Mouse (Mus musculus) lung, adult 18-20 months (tissue): ENCODE data around the gene Epop.

Experiments used
- DNase-seq, 2 experiments: peaks; one replicate each; pipeline ENCODE4 v3.0.0; 2022; ENCODE audit warnings: mixed read lengths in 2 of 2

The Epop gene

DNA sequence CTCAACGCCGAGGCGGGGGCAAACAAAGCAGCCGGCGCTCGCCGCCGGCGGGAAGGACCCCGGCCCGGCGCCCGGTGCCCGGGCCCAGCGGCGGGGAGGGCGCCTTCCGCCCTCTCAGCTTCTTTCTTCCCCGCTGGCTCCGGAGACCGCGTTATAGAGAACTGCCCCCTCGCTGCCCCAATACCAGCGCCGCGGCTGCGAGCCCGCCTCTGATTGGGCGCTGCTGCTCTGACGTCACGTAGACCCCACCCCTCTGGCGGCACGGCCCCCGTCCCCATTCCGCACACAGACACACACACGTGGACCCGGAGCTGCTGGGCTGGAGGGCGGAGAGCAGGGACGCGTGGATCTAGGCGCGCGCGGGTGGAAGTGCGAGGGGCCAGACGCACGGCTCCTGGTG, at the start of gene Epop:
Gene Epop, minus strand, starts transcription at position 127 of the 400 bp plus-strand sequence.
- DNase-seq, result peak; percentile 90 to 92

DNA sequence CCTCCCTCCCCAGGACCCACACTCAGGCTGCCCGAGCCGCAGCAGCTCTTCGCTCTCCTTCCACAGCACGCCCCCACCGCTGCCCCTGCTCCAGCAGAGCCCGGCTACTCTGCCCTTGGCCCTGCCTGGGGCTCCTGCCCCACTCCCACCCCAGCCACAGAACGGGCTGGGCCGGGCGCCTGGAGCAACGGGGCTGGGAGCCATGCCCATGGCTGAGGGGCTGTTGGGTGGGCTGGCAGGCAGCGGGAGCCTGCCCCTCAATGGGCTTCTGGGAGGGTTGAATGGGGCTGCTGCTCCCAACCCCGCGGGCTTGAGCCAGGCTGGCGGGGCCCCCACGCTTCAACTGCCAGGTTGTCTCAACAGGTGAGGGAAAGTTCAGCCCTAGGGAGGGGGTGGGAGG, 48.8 kb upstream of the Epop start:
- no peak for DNase-seq

DNA sequence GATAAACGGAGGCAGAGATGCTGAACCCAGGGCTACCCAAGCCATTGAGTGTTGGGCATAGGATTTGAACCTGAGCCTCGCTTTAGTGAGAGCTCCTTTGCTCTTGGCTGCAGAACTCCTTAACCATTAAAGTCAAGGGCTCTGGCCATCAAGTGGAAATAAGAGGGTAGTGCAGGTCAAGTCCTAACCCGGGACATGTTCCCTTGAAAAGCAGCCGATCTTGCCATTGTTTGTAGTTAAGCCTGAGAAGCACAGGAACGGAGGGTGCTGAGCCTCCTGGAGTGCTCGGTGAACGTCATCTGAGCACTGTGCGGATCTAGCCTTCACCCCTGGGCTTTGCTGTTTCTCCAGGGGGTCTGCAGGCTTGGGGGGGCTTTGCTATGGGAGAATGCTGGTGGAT, 48.3 kb upstream of the Epop start:
- DNase-seq, result peak; percentile 33 to 57

DNA sequence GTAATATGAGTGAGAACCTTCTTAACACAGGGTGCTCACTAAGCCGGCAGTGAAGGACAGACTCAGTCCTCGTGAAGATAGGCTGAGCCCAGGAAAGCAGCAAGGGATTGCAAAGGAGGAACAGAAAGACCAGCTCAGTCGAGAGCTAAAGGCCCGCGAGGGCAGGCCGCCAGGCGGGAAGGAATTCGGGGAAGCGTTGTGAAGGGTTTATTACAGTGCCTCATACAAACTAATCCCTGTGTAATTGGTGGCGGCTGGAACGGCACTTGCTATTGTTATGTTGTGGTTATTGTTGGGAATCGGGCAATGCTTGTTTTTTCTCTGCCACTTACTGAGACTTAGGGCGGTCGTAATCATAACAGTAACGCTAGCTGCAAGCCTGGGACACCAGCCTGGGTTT, 47.9 kb upstream of the Epop start:
- DNase-seq, result peak in 1 of 2 experiments; percentile 22

DNA sequence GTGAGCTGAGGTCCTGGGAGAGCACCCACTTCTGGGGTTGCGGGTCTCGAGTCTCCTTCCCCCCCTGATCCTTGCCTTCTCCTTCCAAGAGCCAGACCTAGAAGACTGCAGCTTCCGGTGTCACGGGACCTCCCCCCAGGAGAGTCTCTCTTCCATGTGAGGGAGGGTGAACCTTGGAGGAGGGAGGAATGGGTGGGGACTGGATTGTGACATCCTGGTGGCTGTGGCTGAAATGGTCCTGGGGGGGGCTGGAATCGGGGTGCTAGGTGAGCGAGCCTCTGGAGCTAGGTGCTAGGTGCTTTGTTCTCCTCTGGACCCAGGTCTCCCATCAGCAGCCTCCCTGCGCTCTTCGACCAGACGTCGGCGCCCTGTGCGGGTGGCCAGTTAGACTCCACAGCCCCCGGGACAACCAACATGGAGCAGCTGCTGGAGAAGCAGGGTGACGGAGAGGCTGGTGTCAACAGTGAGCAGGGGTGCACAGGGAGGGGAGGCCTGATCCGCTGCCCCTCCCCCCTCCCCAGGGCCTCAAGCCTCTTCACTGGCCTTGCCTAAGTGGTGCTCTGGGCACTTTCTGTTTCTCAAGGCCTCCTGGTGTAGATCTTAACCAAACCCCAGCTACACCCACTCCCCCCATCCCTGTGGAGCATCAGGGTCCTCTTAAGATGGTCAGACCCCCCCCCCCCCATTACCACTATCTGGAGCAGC, 46.7 kb upstream of the Epop start:
- DNase-seq, result peak; percentile 50 to 68

DNA sequence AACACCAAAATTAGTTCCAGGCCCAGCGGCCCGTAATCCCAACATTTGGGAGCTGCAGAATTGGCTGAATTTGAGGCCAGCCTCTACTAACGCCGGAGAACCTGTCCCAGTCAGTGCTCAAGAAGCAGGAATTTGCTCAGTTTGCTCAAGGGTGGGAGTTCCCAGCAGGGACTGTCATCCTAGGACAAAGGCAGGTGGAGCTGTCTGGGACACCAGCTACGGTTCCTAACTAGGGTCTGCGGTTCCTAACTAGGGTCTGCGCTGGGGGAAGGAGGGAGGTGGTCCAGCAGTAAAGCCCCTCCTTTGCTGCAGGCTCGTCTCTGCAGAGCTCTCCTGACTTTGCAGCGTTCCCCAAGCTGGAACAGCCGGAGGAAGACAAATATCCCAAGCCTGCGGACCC, 43.6 kb upstream of the Epop start:
- no peak for DNase-seq

DNA sequence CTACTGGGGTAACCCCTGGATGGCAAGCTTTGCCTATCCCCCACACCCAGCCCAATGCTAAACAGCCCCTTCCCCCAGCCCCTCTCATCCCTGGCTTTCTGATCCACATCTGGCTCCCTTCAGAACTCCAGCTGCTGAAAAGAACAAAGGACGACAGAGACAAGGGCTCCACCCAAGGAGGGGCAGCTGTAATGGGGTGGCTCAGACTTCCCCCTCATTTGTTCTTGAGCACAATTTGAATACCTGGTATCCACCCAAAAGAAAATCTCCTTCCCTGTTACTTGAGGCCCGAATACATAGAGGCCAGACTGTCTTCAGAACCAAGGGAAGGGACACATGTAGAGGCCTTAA, 41.6 kb upstream of the Epop start:
- DNase-seq, result no peak

DNA sequence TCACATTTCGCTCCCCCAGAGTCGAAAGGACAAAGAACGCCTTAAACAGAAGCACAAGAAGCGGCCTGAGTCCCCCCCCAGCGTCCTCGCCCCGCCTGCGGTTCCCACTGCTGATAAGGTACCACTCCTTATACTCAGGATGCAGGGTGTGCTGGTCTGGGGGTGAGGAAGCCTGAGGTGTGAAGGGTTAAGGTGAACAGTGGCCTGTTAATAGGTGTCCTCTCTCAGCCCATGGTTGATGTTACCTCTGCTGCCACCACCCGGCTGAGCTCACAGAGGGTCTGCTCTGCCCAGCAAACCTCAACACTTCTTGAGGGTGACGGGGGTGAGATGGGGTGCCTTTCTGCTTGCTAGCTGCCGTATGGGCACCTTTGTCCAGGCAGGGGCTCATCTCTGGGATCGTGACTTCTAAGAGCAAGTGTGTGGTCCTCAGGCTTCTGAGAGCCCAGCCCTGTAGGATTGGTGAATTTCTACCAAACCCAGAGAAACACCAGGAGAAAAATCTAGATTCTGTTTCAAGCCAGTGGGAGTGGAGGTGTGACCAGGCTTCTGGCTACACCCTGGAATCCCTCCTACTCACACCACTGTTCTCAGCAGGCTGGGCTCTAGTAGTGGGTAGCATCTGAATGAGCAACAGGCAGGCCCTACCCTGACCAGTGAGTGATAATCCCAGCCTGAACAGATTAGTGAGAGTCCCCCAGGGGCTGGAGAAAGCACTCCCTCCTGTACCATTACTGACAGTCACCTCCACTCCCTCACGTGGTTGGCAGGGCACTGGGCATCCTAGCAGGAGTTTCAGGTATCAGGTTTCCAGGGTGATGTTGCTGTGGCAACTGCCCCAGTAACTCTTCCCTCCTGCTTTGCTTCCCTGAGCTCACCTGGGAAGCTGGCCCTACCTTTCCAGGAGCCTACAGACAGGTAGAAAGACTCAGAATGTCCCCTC, 41.0 kb upstream of the Epop start:
- no peak for DNase-seq

DNA sequence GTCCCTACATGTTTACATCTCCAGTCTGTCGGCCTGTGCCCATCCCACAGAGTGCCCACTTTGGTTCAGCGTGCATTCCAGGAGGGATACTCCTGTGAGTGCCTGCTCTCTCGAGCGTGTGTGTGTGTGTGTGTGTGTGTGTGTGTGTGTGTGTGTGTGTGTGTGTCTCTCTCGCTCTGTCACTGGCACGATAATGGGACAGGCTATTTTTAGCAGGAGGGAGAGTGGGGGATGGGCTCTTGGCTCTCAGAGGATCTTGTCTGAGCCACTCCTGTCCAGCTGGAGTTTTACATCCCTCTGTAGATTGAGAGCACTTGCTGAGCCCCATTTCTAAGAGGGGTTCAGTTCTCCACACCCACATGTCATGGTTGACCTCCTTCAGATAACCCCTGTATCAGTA, 40.3 kb upstream of the Epop start:
- peak; percentile 48 to 59 for DNase-seq

DNA sequence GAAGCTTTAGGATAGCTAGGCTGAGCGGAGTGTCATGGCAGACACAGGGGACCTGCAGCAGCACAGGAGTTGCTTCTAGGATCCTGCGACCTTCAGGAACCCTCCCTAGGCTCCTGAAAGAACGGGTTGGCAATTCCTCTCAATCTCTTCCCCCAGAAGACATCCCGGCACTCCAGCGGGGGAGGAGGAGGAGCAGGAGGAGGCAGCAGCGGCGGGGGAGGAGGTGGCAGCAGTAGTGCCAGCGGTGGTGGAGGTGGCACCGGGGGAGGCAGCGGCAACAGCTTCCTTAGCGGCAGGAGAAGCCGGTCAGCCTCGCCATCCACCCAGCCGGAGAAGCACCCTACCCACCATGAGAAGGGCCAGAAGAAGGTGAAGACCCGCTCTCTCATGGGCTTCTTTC, 39.8 kb upstream of the Epop start:
- no peak for DNase-seq

DNA sequence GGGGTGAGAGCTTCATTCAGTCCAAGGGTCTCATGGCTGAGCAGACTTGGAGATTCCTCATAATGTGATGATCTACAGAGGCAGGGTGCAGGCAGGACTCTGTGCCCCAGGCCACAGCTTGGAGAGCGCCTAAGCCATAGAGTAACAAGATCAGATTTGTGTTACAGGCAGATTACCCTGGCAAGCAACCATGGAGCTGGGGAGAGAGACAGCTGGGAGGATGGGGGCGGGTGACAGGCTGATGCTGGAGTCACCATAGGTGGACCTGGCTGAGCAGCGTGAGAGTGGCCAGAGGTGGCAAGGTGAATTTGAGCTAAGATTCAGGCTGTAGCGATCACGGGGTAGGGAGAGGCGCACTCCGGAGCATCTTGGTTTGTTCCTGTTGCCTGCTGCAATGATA, 38.7 kb upstream of the Epop start:
- no peak for DNase-seq

DNA sequence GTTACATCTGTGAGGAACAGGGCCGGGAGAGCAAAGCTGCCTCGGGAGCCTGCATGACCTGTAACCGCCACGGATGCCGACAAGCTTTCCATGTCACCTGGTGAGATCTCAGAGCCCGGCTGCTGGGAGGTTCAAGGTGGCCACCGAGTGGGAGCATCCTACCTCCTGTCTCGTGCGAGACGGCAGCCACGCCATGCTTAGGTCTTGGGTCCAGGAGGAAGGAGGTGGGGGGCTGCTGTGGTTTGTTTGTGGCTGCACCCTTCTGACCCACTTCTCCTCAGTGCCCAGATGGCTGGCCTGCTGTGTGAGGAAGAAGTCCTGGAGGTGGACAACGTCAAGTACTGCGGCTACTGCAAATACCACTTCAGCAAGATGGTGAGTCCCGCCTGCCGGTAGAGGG, 37.3 kb upstream of the Epop start:
- DNase-seq, result no peak

DNA sequence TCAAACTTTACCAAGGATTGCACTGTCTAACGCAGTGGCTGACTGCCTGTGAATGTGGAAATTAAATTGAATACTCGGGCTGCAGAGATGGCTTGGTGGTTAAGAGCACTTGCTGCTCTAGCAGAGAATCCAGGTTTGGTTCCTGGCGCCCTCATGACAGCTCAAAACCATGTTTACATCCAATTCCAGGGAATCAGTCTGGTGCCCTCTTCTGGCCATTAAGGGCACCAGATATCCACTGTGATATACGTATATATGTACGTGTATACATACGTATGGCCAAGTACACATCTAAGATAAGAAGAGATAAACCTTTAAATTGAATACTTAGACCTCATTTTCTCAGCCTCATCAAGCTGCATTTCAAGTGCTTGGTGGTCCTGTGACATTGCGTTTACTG, 36.7 kb upstream of the Epop start:
- DNase-seq, result no peak

DNA sequence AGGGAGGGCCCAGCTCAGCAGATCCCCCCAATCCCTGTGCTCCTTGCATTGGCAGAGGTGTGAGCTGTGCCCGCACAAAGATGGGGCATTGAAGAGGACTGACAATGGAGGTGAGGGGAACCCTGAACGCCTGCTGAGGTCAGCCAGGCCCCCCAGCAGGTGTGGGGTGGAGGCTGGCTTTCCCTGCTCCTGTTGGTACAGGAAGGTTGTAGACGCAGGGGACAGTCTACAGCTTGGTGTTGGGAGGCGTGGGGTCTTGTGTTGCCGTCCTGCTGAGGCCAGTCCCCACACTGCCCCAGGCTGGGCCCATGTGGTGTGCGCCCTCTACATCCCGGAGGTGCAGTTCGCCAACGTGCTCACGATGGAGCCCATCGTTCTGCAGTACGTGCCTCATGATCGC, 35.9 kb upstream of the Epop start:
- no peak for DNase-seq

DNA sequence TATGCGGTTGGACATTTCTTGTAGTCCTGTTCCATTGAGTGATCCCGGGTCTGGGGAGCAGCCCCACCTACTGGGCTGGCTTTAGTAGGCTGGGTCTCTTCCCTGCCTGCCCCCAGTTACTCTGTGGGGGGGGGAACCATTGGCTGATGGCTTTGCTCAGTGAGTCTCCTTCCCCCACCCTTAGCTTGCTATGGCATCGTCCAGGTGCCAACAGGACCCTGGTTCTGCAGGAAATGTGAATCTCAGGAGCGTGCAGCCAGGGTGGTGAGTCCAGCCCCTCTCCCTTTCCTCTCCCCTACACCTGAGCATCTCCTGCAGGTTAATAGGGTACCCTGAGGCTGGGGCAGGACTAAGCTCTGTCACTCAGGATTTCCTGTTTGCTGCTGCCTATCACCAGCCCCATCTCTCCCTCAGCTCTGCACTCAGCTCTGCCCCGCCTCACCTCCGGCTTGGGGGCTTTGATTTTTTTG, 35.3 kb upstream of the Epop start:
- peak in 1 of 2 experiments; percentile 29 for DNase-seq

DNA sequence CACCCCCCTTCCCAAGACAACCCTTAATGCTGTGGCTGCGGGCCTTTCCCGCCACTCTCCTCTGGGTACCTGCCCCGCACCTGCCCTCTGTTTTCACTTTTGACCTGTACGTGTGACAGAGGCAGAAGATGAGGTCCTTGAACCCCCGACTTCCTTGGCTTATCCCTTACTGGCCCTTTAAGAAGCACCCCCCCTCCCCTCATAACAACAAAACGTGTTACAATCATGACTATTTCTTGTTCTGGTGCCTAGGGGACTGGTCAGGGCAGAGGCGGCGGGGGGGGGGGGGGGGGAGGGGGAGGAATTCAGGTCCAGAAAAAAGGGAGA, 34.8 kb upstream of the Epop start:
- DNase-seq, result no peak

DNA sequence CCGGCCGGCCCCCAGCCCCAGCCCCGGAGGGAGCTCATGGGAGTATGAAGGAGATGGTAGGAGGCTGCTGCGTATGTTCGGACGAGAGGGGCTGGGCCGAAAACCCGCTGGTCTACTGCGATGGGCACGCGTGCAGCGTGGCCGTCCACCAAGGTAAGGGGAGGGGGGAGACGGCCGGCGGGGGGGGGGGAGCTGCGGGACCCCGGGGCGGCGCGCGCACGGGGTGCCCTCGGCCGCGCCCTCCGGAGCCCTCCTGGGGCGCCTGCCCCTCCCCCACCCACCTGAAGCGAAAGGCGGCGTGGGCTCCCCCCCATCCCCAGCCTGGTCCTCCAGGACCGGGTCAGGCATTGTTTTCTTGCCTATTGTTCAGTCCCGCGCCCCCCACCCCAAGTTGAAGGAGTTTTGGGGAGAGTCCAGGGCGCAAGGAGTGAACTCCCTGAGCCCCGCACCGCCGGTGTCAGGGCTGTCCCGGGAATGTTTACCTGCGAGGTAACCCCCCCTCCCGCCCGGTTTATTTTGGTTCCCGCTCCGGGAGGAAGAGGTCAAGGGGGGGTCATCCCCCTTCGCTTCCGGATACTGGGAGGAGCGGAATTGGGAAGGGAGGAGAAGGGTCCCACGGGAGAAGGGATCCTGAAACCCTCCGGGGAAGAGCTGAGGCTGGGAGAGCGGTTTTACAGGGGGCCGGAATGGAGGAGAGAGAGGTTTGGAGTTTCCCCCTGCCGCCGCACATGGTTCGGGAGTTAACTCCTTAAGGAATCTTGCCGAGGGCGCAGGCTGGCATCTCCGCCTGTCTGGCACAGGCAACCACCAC, 34.2 kb upstream of the Epop start:
- peak; percentile 63 to 65 for DNase-seq

DNA sequence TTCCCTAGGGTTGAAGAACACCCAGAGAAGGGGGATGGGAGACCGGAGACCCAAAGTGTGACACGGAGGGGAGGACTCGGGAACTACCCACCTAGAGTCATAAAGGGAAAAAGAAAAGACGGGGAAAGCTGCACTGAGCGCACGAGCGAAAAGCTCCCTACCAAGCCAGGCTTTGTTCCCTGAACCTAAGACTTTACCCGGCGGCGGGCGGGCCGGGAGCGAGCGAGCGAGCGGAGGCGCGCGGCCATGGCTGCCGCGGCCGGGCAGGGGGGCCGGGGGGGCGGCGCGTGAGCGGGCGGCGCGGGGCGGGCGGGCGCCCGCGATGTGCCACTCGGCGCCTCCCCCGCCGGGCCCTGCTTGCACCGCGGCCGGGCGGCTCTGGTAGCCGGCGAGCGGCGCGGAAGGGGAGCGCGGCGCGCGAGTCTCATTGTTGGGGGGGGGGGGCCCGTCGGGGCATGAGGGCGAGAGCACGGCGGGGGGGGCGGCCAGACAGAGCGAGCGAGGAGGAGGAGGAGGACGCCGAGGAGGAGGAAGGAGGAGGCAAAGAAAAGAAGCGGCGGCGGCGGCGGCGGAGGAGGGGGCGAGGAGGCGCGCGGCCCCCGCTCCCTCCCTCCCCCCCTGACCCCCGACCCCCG, 33.5 kb upstream of the Epop start, which contains the start of gene Mllt6:
Gene Mllt6, plus strand, starts transcription at position 522 of the 635 bp plus-strand sequence.
- peak; percentile 74 to 80 for DNase-seq

DNA sequence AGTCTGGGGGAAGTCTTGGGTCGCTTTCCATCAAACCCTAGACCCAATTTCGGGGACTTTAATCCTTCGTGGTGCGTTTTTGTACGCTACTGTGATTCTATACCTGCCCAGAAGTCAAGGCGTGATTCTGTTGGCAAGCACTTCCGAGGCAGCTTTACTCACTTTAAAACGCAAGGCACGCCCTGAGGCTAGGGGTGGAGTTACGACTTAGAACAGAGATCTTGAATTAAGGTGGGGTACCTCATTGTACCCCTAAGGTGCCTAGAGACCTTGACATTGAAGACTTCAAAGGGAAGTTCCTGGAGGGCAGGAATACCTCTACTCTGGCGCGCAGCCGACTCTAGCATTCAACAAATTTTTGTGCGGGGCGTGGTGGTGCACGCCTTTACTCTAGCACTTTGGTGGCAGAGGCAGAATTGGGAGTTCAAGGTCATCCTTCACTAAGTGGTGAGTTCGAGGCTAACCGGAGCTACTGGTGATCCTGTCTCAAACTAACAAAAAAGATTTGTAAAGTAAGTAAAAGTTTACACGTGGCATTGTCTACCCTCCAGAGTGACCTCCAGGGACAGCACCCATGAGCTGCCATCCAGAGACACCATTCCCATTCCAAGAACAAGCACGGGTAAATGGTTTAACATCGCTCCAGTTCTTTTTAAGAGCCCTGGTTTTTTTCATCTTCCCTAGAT, 32.8 kb upstream of the Epop start:
- peak; percentile 77 to 81 for DNase-seq

DNA sequence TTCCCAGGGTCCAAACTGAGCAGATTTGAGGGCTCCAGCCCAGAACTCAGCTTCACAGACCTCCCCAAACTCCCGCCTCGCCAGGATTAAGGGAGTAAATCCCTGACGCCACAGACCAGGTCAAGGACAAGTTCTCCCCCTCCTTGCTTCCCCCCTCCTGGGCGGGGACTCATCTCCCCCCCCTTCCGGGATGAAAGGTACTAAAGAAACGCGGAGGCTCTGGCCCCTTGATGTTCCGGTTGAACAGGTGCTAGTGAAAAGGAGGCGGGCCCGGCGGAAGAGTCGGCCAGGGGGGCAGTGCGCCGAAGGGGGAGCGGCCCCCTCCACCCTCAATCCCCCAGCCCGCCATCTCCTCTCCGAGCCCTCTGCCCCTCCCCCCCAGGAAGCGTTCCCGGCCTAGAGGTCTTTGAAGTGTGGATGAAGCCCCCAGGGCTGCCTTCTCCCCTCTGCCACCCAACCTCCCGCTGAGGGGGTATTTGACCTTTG, 32.2 kb upstream of the Epop start:
- DNase-seq, result peak; percentile 91 to 94

DNA sequence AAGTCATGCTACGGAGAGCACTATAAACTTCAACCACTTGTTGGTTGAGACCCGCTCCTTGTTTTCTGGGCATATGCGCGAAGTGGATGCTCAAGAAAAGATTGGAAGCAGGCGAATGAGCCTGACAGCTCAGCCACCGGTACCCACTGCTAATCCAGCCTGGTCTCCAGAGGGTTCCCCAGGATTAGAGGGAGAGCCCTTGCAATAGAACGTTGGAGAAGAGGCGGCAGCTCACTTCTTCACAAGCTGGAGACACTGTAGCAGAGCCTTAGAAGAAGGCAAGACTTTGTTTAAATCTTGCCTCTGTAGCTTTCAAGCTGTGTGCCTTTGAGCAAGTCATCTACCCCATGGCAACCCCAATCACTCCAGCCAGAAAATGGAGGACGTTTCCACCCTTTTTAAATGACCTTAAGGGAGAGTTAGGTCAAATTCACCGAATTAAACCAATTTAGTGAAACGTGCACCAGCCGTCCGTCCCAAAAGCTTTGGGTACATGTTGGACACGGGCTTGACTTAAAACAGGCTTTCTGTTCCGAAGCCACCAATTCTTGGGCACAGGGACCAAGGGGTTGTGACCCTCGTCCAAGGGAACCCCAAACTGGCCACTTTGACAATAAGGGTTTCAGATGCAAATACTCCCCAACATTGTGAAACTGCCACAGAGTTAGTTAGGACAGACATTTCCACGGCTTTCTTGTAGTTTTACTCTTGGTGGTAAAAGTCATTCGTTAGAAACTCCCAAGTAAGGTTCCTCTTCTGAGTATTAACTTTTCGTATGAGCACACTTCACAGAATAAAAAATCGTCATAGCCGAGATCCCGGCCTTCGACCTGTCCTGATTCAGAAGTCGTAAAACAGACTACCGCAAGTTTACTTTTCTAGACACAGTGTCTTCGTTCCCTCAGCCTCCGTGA, 31.5 kb upstream of the Epop start:
- DNase-seq, result no peak
